Mouse (Mus musculus) E14TG2a.4 (cell line): Measurements from ENCODE around the gene Nxph2.
"Not testable (repeated sequence)": the region's sequence is repeated elsewhere in the genome, so short reads cannot be mapped to it uniquely, and the experiment has no call there.

Experiments
- H3K27me3 ChIP-seq: 2 replicates; pipeline ENCODE4 v1.6.1; 2014; ENCODE audit warnings: low read length, control low read depth; ENCODE audit not compliant: insufficient read depth
- H3K36me3 ChIP-seq: 2 replicates; pipeline ENCODE4 v1.6.1; 2014; ENCODE audit warnings: low read length, control low read depth; ENCODE audit not compliant: insufficient read depth
- H3K4me1 ChIP-seq: replicated peaks from 2 replicates; pipeline ENCODE4 v1.6.1; 2014; ENCODE audit warnings: low read depth, low read length, control low read depth
- H3K4me3 ChIP-seq: replicated peaks from 2 replicates; pipeline ENCODE4 v1.5.1; 2014; ENCODE audit warnings: mild to moderate bottlenecking, low read length
- H3K9me3 ChIP-seq: 2 replicates; pipeline ENCODE4 v1.6.1; 2014; ENCODE audit warnings: low read length, control low read depth
- CTCF ChIP-seq: conservative IDR thresholded peaks from 2 replicates; pipeline ENCODE4 v1.5.1; 2014; ENCODE audit warnings: low read length
- NANOG ChIP-seq: IDR thresholded peaks from 2 replicates; pipeline ENCODE4 v1.6.1; 2014; ENCODE audit warnings: borderline replicate concordance, low read length, mixed read lengths
- POU5F1 ChIP-seq: IDR thresholded peaks from 2 replicates; pipeline ENCODE4 v1.6.1; 2014; ENCODE audit warnings: low read length, borderline replicate concordance

Nxph2 gene

GRCm38 (mm10) chr2:23320746-23321585 is at the start of gene Nxph2:
Gene Nxph2, plus strand, starts transcription at chr2:23321246.
- Histone ChIP-seq H3K27me3 (peaks cover 17% of the 10 kb centered on the region), H3K4me3 (peak within 1 kb of the TSS; percentile 77), H3K36me3 (no peaks in the 10 kb centered on the region), H3K9me3 (no peaks in the 10 kb centered on the region), H3K4me1 (peaks cover 12% of the 10 kb centered on the region)
- TF ChIP-seq CTCF (no peak), POU5F1 (no peak), NANOG (no peak)

GRCm38 (mm10) chr2:23290991-23291390 is 30.1 kb upstream of the Nxph2 start:
- peaks cover 34% of the 10 kb centered on the region for H3K9me3 ChIP-seq
- H3K27me3 ChIP-seq, H3K36me3 ChIP-seq, H3K4me1 ChIP-seq: not testable (repeated sequence)
- 0 out of 2 replicates have a peak overlapping the region, but pooled peaks have one; percentile 35 for H3K4me3 ChIP-seq

- no peak overlapping the region for H3K4me3 ChIP-seq
- H3K4me1 ChIP-seq: no peaks in the 10 kb centered on the region
- no peaks in the 10 kb centered on the region for H3K36me3 ChIP-seq
- TF ChIP-seq POU5F1: no peak
- TF ChIP-seq CTCF: peak; percentile 44
- no peak for TF ChIP-seq NANOG
- H3K27me3 ChIP-seq: 0 out of 2 replicates have a peak, but pooled peaks cover 2% of the 10 kb centered on the region
- no peaks in the 10 kb centered on the region for H3K9me3 ChIP-seq
Measured at GRCm38 (mm10) chr2:23314869-23315268, 6.2 kb upstream of the Nxph2 start.
